Mouse (Mus musculus): Measurements from ENCODE around the gene Ccdc93.

- no peak for TF ChIP-seq GATA1 (IDR thresholded peaks at IDR 0.05; ENCODE audit: low read length)
- TF ChIP-seq TAL1 (IDR thresholded peaks at IDR 0.05; ENCODE audit: low read length), result no peak
Observed at GRCm38 (mm10) chr1:121479403-121479802, 48.6 kb downstream of the Ccdc93 start.
